Mouse (Mus musculus): ENCODE measurements around the gene Omp. TPM values are rescaled to one million over a fixed set of nuclear protein-coding genes. Genes with fewer than 3 reads are reported as not detected.
A peak's percentile ranks its signal among the peaks of the same experiment; 100 is the strongest.

The Omp gene
- polyA plus RNA-seq, 1 experiment from 2014 or later: 0.53 TPM

- H3K9ac ChIP-seq (ENCODE audit: low read depth, low read length): peak overlapping the region; percentile 46
- H3K4me2 ChIP-seq (ENCODE audit: low read depth, low read length): peak overlapping the region; percentile 50
- WGBS (ENCODE audit: insufficient replicate concordance): 48% methylated on average over 8 of the region's 8 CpGs
- peaks cover 5% of the 10 kb centered on the region; the same call in 1 of the 2 replicates for H3K36me3 ChIP-seq (ENCODE audit: control insufficient read depth, insufficient read depth)
- no peaks in the 10 kb centered on the region for H3K9me3 ChIP-seq (replicated peaks; ENCODE audit: control insufficient read depth, low read length)
- H3K27ac ChIP-seq (ENCODE audit: low read length): peak overlapping the region; percentile 58
- H3K27me3 ChIP-seq (ENCODE audit: control insufficient read depth, insufficient read depth, low read depth, low read length): no peaks in the 10 kb centered on the region
- H3K4me1 ChIP-seq (ENCODE audit: control insufficient read depth, low read depth, low read length): peaks cover 68% of the 10 kb centered on the region
- H3K4me3 ChIP-seq (ENCODE audit: low read depth, low read length): peak overlapping the region; percentile 47
- peak; percentile 35 for ATAC-seq (ENCODE audit: low read depth)
These were observed 13.2 kb upstream of the Omp start for GRCm38 (mm10) chr7:98158481-98158880.

GRCm38 (mm10) chr7:98157636-98158332 is 12.5 kb upstream of the Omp start:
- ATAC-seq (ENCODE audit: low read depth): peak; percentile 59
- Histone ChIP-seq H3K27me3 (ENCODE audit: control insufficient read depth, insufficient read depth, low read depth, low read length) (no peaks in the 10 kb centered on the region), H3K4me1 (ENCODE audit: control insufficient read depth, low read depth, low read length) (peaks cover 62% of the 10 kb centered on the region), H3K27ac (ENCODE audit: low read length) (peak overlapping the region; percentile 58), H3K36me3 (ENCODE audit: control insufficient read depth, insufficient read depth) (peaks cover 5% of the 10 kb centered on the region; the same call in 1 of the 2 replicates), H3K9me3 (replicated peaks; ENCODE audit: control insufficient read depth, low read length) (no peaks in the 10 kb centered on the region), H3K4me3 (ENCODE audit: low read depth, low read length) (peak overlapping the region; percentile 47), H3K4me2 (ENCODE audit: low read depth, low read length) (peak overlapping the region; percentile 50), H3K9ac (ENCODE audit: low read depth, low read length) (peak overlapping the region; percentile 46)
- 40% methylated on average over 5 of the region's 5 CpGs for WGBS (ENCODE audit: insufficient replicate concordance)

- Histone ChIP-seq H3K4me1 (ENCODE audit: control insufficient read depth, low read depth, low read length) (peaks cover 54% of the 10 kb centered on the region), H3K36me3 (ENCODE audit: control insufficient read depth, insufficient read depth) (peaks cover under 1% of the 10 kb centered on the region; the same call in 1 of the 2 replicates), H3K27ac (ENCODE audit: low read length) (peak overlapping the region; percentile 29; the same call in 1 of the 2 replicates), H3K4me3 (ENCODE audit: low read depth, low read length) (no peak overlapping the region), H3K27me3 (ENCODE audit: control insufficient read depth, insufficient read depth, low read depth, low read length) (no peaks in the 10 kb centered on the region), H3K9me3 (replicated peaks; ENCODE audit: control insufficient read depth, low read length) (no peaks in the 10 kb centered on the region), H3K9ac (ENCODE audit: low read depth, low read length) (no peak overlapping the region), H3K4me2 (ENCODE audit: low read depth, low read length) (no peak overlapping the region)
- no peak for ATAC-seq (ENCODE audit: low read depth)
- 35% methylated on average over 3 of the region's 3 CpGs for WGBS (ENCODE audit: insufficient replicate concordance)
These were observed 11.0 kb upstream of the Omp start for GRCm38 (mm10) chr7:98156280-98156665.

- Histone ChIP-seq H3K4me1 (ENCODE audit: control insufficient read depth, low read depth, low read length) (peaks cover 52% of the 10 kb centered on the region), H3K9ac (ENCODE audit: low read depth, low read length) (no peak overlapping the region), H3K27ac (ENCODE audit: low read length) (peak overlapping the region; percentile 56; the same call in 1 of the 2 replicates), H3K27me3 (ENCODE audit: control insufficient read depth, insufficient read depth, low read depth, low read length) (no peaks in the 10 kb centered on the region), H3K4me2 (ENCODE audit: low read depth, low read length) (no peak overlapping the region), H3K4me3 (ENCODE audit: low read depth, low read length) (no peak overlapping the region), H3K9me3 (replicated peaks; ENCODE audit: control insufficient read depth, low read length) (no peaks in the 10 kb centered on the region), H3K36me3 (ENCODE audit: control insufficient read depth, insufficient read depth) (no peaks in the 10 kb centered on the region)
- peak; percentile 54 for ATAC-seq (ENCODE audit: low read depth)
- 11% methylated on average over 7 of the region's 8 CpGs for WGBS (ENCODE audit: insufficient replicate concordance)
These were observed 10.4 kb upstream of the Omp start for GRCm38 (mm10) chr7:98155546-98156279.

- Histone ChIP-seq H3K9me3 (replicated peaks; ENCODE audit: control insufficient read depth, low read length) (no peaks in the 10 kb centered on the region), H3K9ac (ENCODE audit: low read depth, low read length) (no peak overlapping the region), H3K36me3 (ENCODE audit: control insufficient read depth, insufficient read depth) (no peaks in the 10 kb centered on the region), H3K4me2 (ENCODE audit: low read depth, low read length) (no peak overlapping the region), H3K27me3 (ENCODE audit: control insufficient read depth, insufficient read depth, low read depth, low read length) (no peaks in the 10 kb centered on the region), H3K27ac (ENCODE audit: low read length) (no peak overlapping the region), H3K4me3 (ENCODE audit: low read depth, low read length) (no peak overlapping the region), H3K4me1 (ENCODE audit: control insufficient read depth, low read depth, low read length) (peaks cover 38% of the 10 kb centered on the region)
- 80% methylated on average over 5 of the region's 5 CpGs for WGBS (ENCODE audit: insufficient replicate concordance)
- no peak for ATAC-seq (ENCODE audit: low read depth)
These were observed 8.6 kb upstream of the Omp start for GRCm38 (mm10) chr7:98153892-98154291.

GRCm38 (mm10) chr7:98153345-98153744 is 8.0 kb upstream of the Omp start:
- 42% methylated on average over 3 of the region's 3 CpGs for WGBS (ENCODE audit: insufficient replicate concordance)
- no peak overlapping the region for H3K9ac ChIP-seq (ENCODE audit: low read depth, low read length)
- H3K27ac ChIP-seq (ENCODE audit: low read length): no peak overlapping the region
- H3K4me2 ChIP-seq (ENCODE audit: low read depth, low read length): no peak overlapping the region
- H3K4me1 ChIP-seq (ENCODE audit: control insufficient read depth, low read depth, low read length): peaks cover 32% of the 10 kb centered on the region
- no peaks in the 10 kb centered on the region for H3K27me3 ChIP-seq (ENCODE audit: control insufficient read depth, insufficient read depth, low read depth, low read length)
- ATAC-seq (ENCODE audit: low read depth): no peak
- H3K4me3 ChIP-seq (ENCODE audit: low read depth, low read length): no peak overlapping the region
- H3K9me3 ChIP-seq (replicated peaks; ENCODE audit: control insufficient read depth, low read length): no peaks in the 10 kb centered on the region
- H3K36me3 ChIP-seq (ENCODE audit: control insufficient read depth, insufficient read depth): no peaks in the 10 kb centered on the region

- H3K9ac ChIP-seq (ENCODE audit: low read depth, low read length): no peak overlapping the region
- no peak overlapping the region for H3K27ac ChIP-seq (ENCODE audit: low read length)
- H3K4me1 ChIP-seq (ENCODE audit: control insufficient read depth, low read depth, low read length): peaks cover 23% of the 10 kb centered on the region
- no peaks in the 10 kb centered on the region for H3K9me3 ChIP-seq (replicated peaks; ENCODE audit: control insufficient read depth, low read length)
- peaks cover 4% of the 10 kb centered on the region; the same call in 1 of the 2 replicates for H3K36me3 ChIP-seq (ENCODE audit: control insufficient read depth, insufficient read depth)
- WGBS (ENCODE audit: insufficient replicate concordance): 73% methylated on average over 8 of the region's 8 CpGs
- no peak for ATAC-seq (ENCODE audit: low read depth)
- no peak overlapping the region for H3K4me2 ChIP-seq (ENCODE audit: low read depth, low read length)
- H3K27me3 ChIP-seq (ENCODE audit: control insufficient read depth, insufficient read depth, low read depth, low read length): no peaks in the 10 kb centered on the region
- no peak overlapping the region for H3K4me3 ChIP-seq (ENCODE audit: low read depth, low read length)
These were observed 7.1 kb upstream of the Omp start for GRCm38 (mm10) chr7:98152400-98152799.

- 0 out of 2 replicates have a peak, but pooled peaks have one; percentile 5 for ATAC-seq (ENCODE audit: low read depth)
- H3K27ac ChIP-seq (ENCODE audit: low read length): no peak overlapping the region
- no peak overlapping the region for H3K9ac ChIP-seq (ENCODE audit: low read depth, low read length)
- no peaks in the 10 kb centered on the region for H3K9me3 ChIP-seq (replicated peaks; ENCODE audit: control insufficient read depth, low read length)
- H3K27me3 ChIP-seq (ENCODE audit: control insufficient read depth, insufficient read depth, low read depth, low read length): no peaks in the 10 kb centered on the region
- no peak overlapping the region for H3K4me2 ChIP-seq (ENCODE audit: low read depth, low read length)
- peaks cover 4% of the 10 kb centered on the region for H3K4me1 ChIP-seq (ENCODE audit: control insufficient read depth, low read depth, low read length)
- peaks cover 4% of the 10 kb centered on the region; the same call in 1 of the 2 replicates for H3K36me3 ChIP-seq (ENCODE audit: control insufficient read depth, insufficient read depth)
- 62% methylated on average over 5 of the region's 5 CpGs for WGBS (ENCODE audit: insufficient replicate concordance)
- no peak overlapping the region for H3K4me3 ChIP-seq (ENCODE audit: low read depth, low read length)
These were observed 5.2 kb upstream of the Omp start for GRCm38 (mm10) chr7:98150525-98150924.

GRCm38 (mm10) chr7:98149802-98150201 is 4.5 kb upstream of the Omp start:
- Histone ChIP-seq H3K9ac (ENCODE audit: low read depth, low read length) (no peak overlapping the region), H3K27me3 (ENCODE audit: control insufficient read depth, insufficient read depth, low read depth, low read length) (no peaks in the 10 kb centered on the region), H3K4me2 (ENCODE audit: low read depth, low read length) (no peak overlapping the region), H3K27ac (ENCODE audit: low read length) (no peak overlapping the region), H3K4me1 (ENCODE audit: control insufficient read depth, low read depth, low read length) (no peaks in the 10 kb centered on the region), H3K9me3 (replicated peaks; ENCODE audit: control insufficient read depth, low read length) (no peaks in the 10 kb centered on the region), H3K36me3 (ENCODE audit: control insufficient read depth, insufficient read depth) (peaks cover 4% of the 10 kb centered on the region; the same call in 1 of the 2 replicates), H3K4me3 (ENCODE audit: low read depth, low read length) (no peak overlapping the region)
- no peak for ATAC-seq (ENCODE audit: low read depth)
- WGBS (ENCODE audit: insufficient replicate concordance): 75% methylated on average over 3 of the region's 3 CpGs
